ENCODE assay signal across 17 mouse cellular contexts in the genomic region with DNA sequence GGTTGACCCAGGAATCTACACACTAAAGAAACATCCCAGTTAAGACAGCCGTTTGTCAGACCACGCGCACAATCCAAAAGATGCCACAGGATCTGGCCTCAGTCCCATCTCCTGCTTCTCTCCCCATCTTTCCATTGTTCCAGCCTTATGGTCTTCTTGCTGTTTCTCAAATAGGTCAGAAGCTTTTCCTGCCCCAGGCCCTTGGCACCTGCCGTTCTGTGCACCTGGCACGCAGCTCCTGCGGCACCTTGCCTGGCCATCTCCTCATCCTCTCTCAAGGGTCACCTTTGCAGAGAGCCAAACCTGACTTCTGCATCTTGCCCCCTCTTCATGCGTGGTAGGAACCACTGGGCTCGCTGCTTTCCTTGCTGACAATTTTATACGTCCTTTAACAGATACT.
A peak's percentile ranks its signal among the peaks of the same experiment; 100 is the strongest.
DNase-seq lines count a peak whose midpoint lies in the region; ATAC-seq and TF ChIP-seq lines count a peak whose summit lies in the region.
"Had no signal": no experiment of that assay in that cellular context is flagged by ENCODE, and none has a peak within 500 bp of the region (broad histone marks: within the 10 kb centered on the region; RNA-seq: fewer than 3 reads in every experiment).

No protein-coding gene starts in this region.

- no peak for ATAC-seq in forebrain, embryonic 13.5 days
- ATAC-seq in forebrain, embryonic 16.5 days: no peak
- no peak for ATAC-seq in midbrain, embryonic 13.5 days
- ATAC-seq in midbrain, embryonic 11.5 days (ENCODE audit: low FRiP score): no peak
- no peak for ATAC-seq in midbrain, postnatal 0 days (ENCODE audit: low FRiP score)

- H3K36me3 ChIP-seq in forebrain, embryonic 13.5 days (ENCODE audit: poor library complexity, severe bottlenecking): peaks cover 20% of the 10 kb centered on the region; the same call in 1 of the 2 replicates
- H3K36me3 ChIP-seq in forebrain, embryonic 16.5 days (ENCODE audit: control insufficient read depth, insufficient read depth): no peaks in the 10 kb centered on the region
- peaks cover 14% of the 10 kb centered on the region; the same call in 1 of the 2 replicates for H3K36me3 ChIP-seq in midbrain, embryonic 13.5 days
- peaks cover 2% of the 10 kb centered on the region; the same call in 1 of the 2 replicates for H3K36me3 ChIP-seq in midbrain, embryonic 11.5 days (ENCODE audit: control insufficient read depth, insufficient read depth, low read length)
- no peaks in the 10 kb centered on the region; the same call in 1 of the 2 replicates for H3K36me3 ChIP-seq in midbrain, postnatal 0 days (ENCODE audit: insufficient read depth, low read length)
- H3K36me3 ChIP-seq: heart, embryonic 10.5 days; limb, embryonic 12.5 days; neural tube, embryonic 15.5 days had no signal

- no peak for DNase-seq in midbrain, embryonic 11.5 days (ENCODE audit: low spot score, missing footprints)
- DNase-seq in cerebellum, postnatal 10 days: peak; percentile 60 to 75
- DNase-seq in midbrain, postnatal 0 days (ENCODE audit: low spot score): no peak
- no peak for DNase-seq in spleen, adult 12 weeks (ENCODE audit: low spot score)
- DNase-seq in left cerebral cortex, postnatal 10 days (ENCODE audit: extremely low spot score in 1 of 2, low spot score in 2 of 2): no peak
- DNase-seq: right cerebral cortex, postnatal 25 days; thymus, postnatal 4 days had no signal

- H3K9me3 ChIP-seq in forebrain, embryonic 13.5 days (replicated peaks): no peaks in the 10 kb centered on the region
- no peaks in the 10 kb centered on the region for H3K9me3 ChIP-seq in forebrain, embryonic 16.5 days (ENCODE audit: control insufficient read depth, low read length)
- no peaks in the 10 kb centered on the region for H3K9me3 ChIP-seq in midbrain, embryonic 13.5 days
- no peaks in the 10 kb centered on the region for H3K9me3 ChIP-seq in midbrain, embryonic 11.5 days (ENCODE audit: control insufficient read depth, low read length)
- no peaks in the 10 kb centered on the region for H3K9me3 ChIP-seq in midbrain, postnatal 0 days (ENCODE audit: low read length)
- H3K9me3 ChIP-seq: heart, embryonic 10.5 days; limb, embryonic 12.5 days; neural tube, embryonic 15.5 days had no signal

- no peak overlapping the region for H3K4me2 ChIP-seq in forebrain, embryonic 13.5 days
- H3K4me2 ChIP-seq in forebrain, embryonic 16.5 days (ENCODE audit: low read length): no peak overlapping the region
- H3K4me2 ChIP-seq in midbrain, embryonic 13.5 days (replicated peaks): no peak overlapping the region
- H3K4me2 ChIP-seq in midbrain, embryonic 11.5 days: no peak overlapping the region
- no peak overlapping the region for H3K4me2 ChIP-seq in midbrain, postnatal 0 days (ENCODE audit: low read depth, low read length, poor library complexity, severe bottlenecking)
- H3K4me2 ChIP-seq: limb, embryonic 12.5 days; neural tube, embryonic 15.5 days had no signal

- no peaks in the 10 kb centered on the region for H3K27me3 ChIP-seq in forebrain, embryonic 13.5 days
- no peaks in the 10 kb centered on the region for H3K27me3 ChIP-seq in forebrain, embryonic 16.5 days (replicated peaks; ENCODE audit: control insufficient read depth, insufficient read depth, low read length)
- no peaks in the 10 kb centered on the region for H3K27me3 ChIP-seq in midbrain, embryonic 13.5 days
- no peaks in the 10 kb centered on the region for H3K27me3 ChIP-seq in midbrain, embryonic 11.5 days (ENCODE audit: control insufficient read depth, insufficient read depth, low read length)
- no peaks in the 10 kb centered on the region for H3K27me3 ChIP-seq in midbrain, postnatal 0 days (ENCODE audit: insufficient read depth, low read length)
- H3K27me3 ChIP-seq: CH12.LX; limb, embryonic 12.5 days; neural tube, embryonic 15.5 days had no signal

- TF ChIP-seq CTCF in midbrain, postnatal 0 days (IDR thresholded peaks at IDR 0.05): no peak

- no peak overlapping the region for H3K4me3 ChIP-seq in forebrain, embryonic 13.5 days
- no peak overlapping the region for H3K4me3 ChIP-seq in forebrain, embryonic 16.5 days (replicated peaks; ENCODE audit: low read length)
- H3K4me3 ChIP-seq in midbrain, embryonic 13.5 days (replicated peaks): no peak overlapping the region
- H3K4me3 ChIP-seq in midbrain, embryonic 11.5 days (ENCODE audit: low read depth, low read length): no peak overlapping the region
- H3K4me3 ChIP-seq in midbrain, postnatal 0 days (ENCODE audit: low read depth, low read length): no peak overlapping the region
- H3K4me3 ChIP-seq: erythroblast, embryonic 14.5 days; heart, embryonic 10.5 days; left cerebral cortex, adult 2 months; limb, embryonic 12.5 days; neural tube, embryonic 15.5 days had no signal

- H3K27ac ChIP-seq in forebrain, embryonic 13.5 days: peak overlapping the region; percentile 21; the same call in 1 of the 2 replicates
- no peak overlapping the region; the same call in 1 of the 2 replicates for H3K27ac ChIP-seq in forebrain, embryonic 16.5 days (ENCODE audit: low read length)
- peak overlapping the region; percentile 71 for H3K27ac ChIP-seq in midbrain, embryonic 13.5 days
- no peak overlapping the region for H3K27ac ChIP-seq in midbrain, embryonic 11.5 days (ENCODE audit: low read depth, low read length)
- peak overlapping the region; percentile 62 for H3K27ac ChIP-seq in midbrain, postnatal 0 days (ENCODE audit: low read depth, low read length)
- H3K27ac ChIP-seq: heart, embryonic 10.5 days; left cerebral cortex, adult 2 months; limb, embryonic 12.5 days; liver, embryonic 14.5 days; neural tube, embryonic 15.5 days had no signal

- intact Hi-C loops in left cerebral cortex, postnatal 10 days (cut with DNase I): no loop called here

- 89% methylated on average over 9 of the region's 9 CpGs for WGBS in forebrain, embryonic 13.5 days
- 86% methylated on average over 9 of the region's 9 CpGs for WGBS in forebrain, embryonic 16.5 days
- WGBS in midbrain, embryonic 13.5 days: 90% methylated on average over 9 of the region's 9 CpGs
- 94% methylated on average over 9 of the region's 9 CpGs for WGBS in midbrain, embryonic 11.5 days
- 92% methylated on average over 9 of the region's 9 CpGs for WGBS in midbrain, postnatal 0 days

- peaks cover 28% of the 10 kb centered on the region for H3K4me1 ChIP-seq in forebrain, embryonic 13.5 days
- peaks cover 10% of the 10 kb centered on the region for H3K4me1 ChIP-seq in forebrain, embryonic 16.5 days (replicated peaks; ENCODE audit: control insufficient read depth, insufficient read depth, low read length)
- peaks cover 48% of the 10 kb centered on the region for H3K4me1 ChIP-seq in midbrain, embryonic 13.5 days (replicated peaks)
- peaks cover 15% of the 10 kb centered on the region for H3K4me1 ChIP-seq in midbrain, embryonic 11.5 days (ENCODE audit: control insufficient read depth, insufficient read depth, low read length)
- H3K4me1 ChIP-seq in midbrain, postnatal 0 days (ENCODE audit: insufficient read depth, low read length): peaks cover 16% of the 10 kb centered on the region

- H3K9ac ChIP-seq in forebrain, embryonic 13.5 days: no peak overlapping the region
- H3K9ac ChIP-seq in forebrain, embryonic 16.5 days (replicated peaks; ENCODE audit: low read depth, low read length): no peak overlapping the region
- no peak overlapping the region; the same call in 1 of the 2 replicates for H3K9ac ChIP-seq in midbrain, embryonic 13.5 days (replicated peaks)
- no peak overlapping the region for H3K9ac ChIP-seq in midbrain, embryonic 11.5 days (ENCODE audit: low read length)
- H3K9ac ChIP-seq in midbrain, postnatal 0 days (replicated peaks; ENCODE audit: low read length, poor library complexity, severe bottlenecking): no peak overlapping the region
- H3K9ac ChIP-seq: limb, embryonic 12.5 days; liver, embryonic 14.5 days; neural tube, embryonic 15.5 days had no signal

Comparison
In these comparisons a context has a peak if more than half of its experiments do, and no peak if none do; other contexts are left out.
1. H3K27ac ChIP-seq: peak in forebrain, embryonic 13.5 days (single experiment), midbrain, embryonic 13.5 days (single experiment) and midbrain, postnatal 0 days (single experiment); none in forebrain, embryonic 16.5 days (single experiment) and midbrain, embryonic 11.5 days (single experiment).
2. DNase-seq: peak in cerebellum, postnatal 10 days (2 of 2); none in midbrain, embryonic 11.5 days (single experiment), midbrain, postnatal 0 days (single experiment), spleen, adult 12 weeks (single experiment) and left cerebral cortex, postnatal 10 days (0 of 2).